Mouse (Mus musculus): ENCODE measurements around the gene Tprg. TPM values are rescaled to one million over a fixed set of nuclear protein-coding genes. Genes with fewer than 3 reads are reported as not detected.
A peak's percentile ranks its signal among the peaks of the same experiment; 100 is the strongest.

Gene Tprg
- polyA plus RNA-seq (2016; fragmentation: Nextera tagmentation; extraction: Ambion mirVana), result 0.14 TPM in 1 of 2 replicates, not detected in the other

DNA sequence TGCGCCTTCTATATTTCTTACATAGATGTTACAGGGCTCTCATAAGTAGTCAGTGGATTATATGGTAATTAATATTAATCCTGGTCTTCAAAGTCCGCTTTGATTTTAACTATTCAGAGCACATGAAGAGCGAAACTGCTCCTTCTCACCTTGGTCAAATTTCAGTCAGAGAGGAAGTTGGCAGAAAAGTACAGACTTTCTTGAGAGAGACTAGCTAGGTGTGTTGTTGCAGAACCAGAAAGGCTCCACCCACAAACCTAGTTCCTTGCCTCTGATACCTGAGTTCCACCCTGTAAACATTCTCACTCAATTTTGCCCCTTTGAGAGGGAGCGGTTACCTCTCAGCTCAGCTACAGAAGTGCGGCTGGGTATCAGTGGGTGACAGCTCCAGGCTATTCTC, at the start of gene Tprg:
TSS of gene Tprg (plus strand) at position 301 of the 400 bp plus-strand sequence.
- H3K36me3 ChIP-seq (replicated peaks), result no peaks in the 10 kb centered on the region
- no peak within 1 kb of the TSS for H3K4me3 ChIP-seq
- H3K4me1 ChIP-seq, result no peaks in the 10 kb centered on the region
- DNase-seq (ENCODE audit: low spot score), result no peak
- 87% methylated on average over 5 of the region's 5 CpGs for WGBS
- no peaks in the 10 kb centered on the region for H3K9me3 ChIP-seq
- H3K27ac ChIP-seq (replicated peaks), result no peak within 1 kb of the TSS
- H3K27me3 ChIP-seq (replicated peaks; ENCODE audit: low read depth, poor library complexity, severe bottlenecking), result no peaks in the 10 kb centered on the region

DNA sequence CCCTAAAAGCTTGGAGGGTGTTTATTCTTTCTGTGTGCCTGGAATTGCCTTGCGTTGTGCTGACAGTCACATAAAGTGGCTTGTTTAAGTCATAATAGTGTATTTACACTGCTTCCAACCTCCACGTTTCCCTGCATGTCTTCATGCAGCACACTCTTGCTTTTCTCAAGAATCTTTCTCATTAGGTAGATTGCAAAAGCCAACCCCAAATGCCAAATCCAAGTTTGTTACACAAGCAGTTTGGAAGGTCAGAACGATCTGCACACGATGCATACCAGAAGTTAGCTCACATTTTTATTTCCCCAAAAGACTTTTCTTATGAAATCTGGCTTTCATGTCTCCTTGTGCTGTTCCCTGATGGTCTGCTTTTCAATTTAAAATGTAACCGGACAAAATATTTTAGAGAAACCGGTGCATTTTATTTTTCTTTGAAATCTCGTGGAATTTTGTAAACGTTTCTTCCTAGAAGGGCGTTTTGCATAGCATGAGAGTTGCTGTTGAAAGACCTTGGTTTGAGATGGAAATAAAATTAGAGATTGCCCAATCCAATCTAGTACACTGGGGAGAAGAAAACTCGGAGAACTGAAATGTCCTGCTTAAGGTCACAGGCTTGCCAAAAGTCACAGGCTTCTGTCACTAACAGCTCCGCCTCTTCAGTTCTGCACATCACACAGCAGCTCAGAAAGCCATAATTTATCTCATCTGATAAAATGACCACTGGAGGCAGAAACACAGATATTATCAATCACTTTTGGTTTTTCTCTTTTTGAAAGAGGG, 48.2 kb upstream of the Tprg start:
- WGBS, result 85% methylated on average over 11 of the region's 11 CpGs
- no peak for DNase-seq (ENCODE audit: low spot score)
- Histone ChIP-seq H3K4me1 (no peaks in the 10 kb centered on the region), H3K27me3 (replicated peaks; ENCODE audit: low read depth, poor library complexity, severe bottlenecking) (no peaks in the 10 kb centered on the region), H3K9me3 (no peaks in the 10 kb centered on the region), H3K36me3 (replicated peaks) (no peaks in the 10 kb centered on the region), H3K4me3 (no peak overlapping the region), H3K27ac (replicated peaks) (no peak overlapping the region)

DNA sequence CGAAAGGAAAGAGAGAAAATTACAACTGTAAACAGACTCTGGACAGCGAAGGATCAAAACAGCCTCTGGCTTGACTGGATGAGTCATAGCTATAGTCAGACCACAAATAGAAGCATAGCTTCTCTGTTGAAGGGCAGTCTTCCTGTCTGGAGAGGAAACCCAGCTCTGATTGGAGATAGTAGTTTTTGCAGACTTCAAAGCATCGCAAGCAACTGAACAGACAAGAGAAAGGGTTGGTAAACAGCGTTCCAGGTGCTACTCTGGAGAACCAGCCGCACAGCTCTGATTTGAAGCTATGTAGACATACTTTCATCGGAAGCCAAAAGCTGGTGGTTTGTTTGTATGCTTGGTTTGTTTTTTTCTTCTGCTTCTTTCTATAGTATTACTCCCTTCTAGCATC, 37.7 kb upstream of the Tprg start:
- DNase-seq (ENCODE audit: low spot score), result no peak
- Histone ChIP-seq H3K27ac (replicated peaks) (no peak overlapping the region), H3K27me3 (replicated peaks; ENCODE audit: low read depth, poor library complexity, severe bottlenecking) (no peaks in the 10 kb centered on the region), H3K4me1 (no peaks in the 10 kb centered on the region), H3K36me3 (replicated peaks) (no peaks in the 10 kb centered on the region), H3K9me3 (no peaks in the 10 kb centered on the region), H3K4me3 (no peak overlapping the region)
- 85% methylated on average over 6 of the region's 6 CpGs for WGBS

DNA sequence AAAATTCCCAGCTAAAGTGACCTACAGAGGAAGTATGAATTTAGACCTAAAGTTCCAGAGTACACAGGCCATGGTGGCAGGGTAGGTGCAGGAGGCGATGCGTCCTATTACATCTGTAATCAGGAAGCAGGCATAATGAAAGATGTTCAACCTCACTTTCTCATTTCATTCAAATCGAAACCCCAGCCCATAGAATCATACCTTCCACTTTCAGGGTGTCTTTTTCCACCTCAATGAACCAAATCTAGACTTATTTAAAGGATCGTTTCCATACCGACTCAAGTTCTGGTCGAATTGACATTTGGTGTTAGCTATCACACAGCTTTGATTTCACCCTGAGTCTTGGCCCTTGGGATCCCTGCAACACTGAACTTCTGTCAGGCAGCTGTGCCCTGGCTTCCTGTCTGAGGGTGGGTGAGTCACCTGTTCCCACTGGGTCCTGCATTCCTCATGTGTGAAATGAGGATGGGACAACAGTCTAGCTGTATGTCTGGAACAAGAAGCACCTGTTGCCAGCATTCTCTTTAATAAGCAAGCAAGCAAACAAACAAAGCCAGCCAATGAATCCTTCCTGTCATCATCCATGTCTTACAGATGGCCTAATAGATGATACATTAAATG, 36.4 kb upstream of the Tprg start:
- 90% methylated on average over 6 of the region's 6 CpGs for WGBS
- Histone ChIP-seq H3K9me3 (no peaks in the 10 kb centered on the region), H3K36me3 (replicated peaks) (no peaks in the 10 kb centered on the region), H3K4me1 (no peaks in the 10 kb centered on the region), H3K27ac (replicated peaks) (no peak overlapping the region), H3K27me3 (replicated peaks; ENCODE audit: low read depth, poor library complexity, severe bottlenecking) (no peaks in the 10 kb centered on the region), H3K4me3 (no peak overlapping the region)
- no peak for DNase-seq (ENCODE audit: low spot score)

DNA sequence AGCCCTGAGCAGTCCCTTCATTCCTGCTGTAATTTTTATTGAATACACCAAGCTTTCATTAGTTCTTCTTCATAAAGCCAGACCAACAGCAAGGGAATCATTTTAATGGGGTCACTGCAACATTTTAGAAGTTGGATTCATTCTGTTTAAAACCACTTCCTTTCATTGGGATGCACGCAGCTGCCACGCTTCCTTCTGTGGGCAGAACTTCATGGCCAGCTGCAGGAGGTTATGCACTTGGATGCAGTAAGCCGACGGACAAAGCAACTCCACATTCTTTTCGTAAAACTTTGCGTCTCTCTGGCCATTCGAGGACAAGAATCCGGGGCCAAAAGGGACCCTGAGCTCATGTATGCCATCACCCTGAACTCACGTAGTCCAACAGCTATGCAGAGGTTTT, 35.5 kb upstream of the Tprg start:
- H3K9me3 ChIP-seq, result no peaks in the 10 kb centered on the region

DNA sequence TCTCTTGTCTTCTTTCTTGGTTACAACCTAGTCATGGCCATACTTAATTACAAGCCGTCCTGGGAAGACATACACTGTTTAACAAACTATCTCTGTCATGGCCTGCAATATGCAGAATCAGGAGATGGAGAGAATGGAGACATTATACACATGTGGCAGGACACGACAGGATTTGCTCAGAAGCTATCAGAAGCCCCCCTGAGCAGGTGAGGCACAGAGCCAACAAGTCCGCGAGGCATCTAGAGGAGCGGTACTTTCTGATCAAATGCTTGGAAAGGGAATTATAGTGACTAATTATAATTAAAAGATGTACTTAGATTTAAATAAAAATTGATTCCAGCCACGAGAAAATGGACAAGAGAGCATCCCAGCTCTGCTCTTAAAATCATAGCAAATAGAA, 32.0 kb upstream of the Tprg start:
- Histone ChIP-seq H3K9me3 (no peaks in the 10 kb centered on the region), H3K27ac (replicated peaks) (no peak overlapping the region), H3K36me3 (replicated peaks) (no peaks in the 10 kb centered on the region), H3K4me1 (no peaks in the 10 kb centered on the region), H3K27me3 (replicated peaks; ENCODE audit: low read depth, poor library complexity, severe bottlenecking) (no peaks in the 10 kb centered on the region), H3K4me3 (no peak overlapping the region)
- WGBS, result 88% methylated on average over 6 of the region's 6 CpGs
- no peak for DNase-seq (ENCODE audit: low spot score)

More for the DNA sequence above, 35.5 kb upstream of the Tprg start:
- no peaks in the 10 kb centered on the region for H3K27me3 ChIP-seq (replicated peaks; ENCODE audit: low read depth, poor library complexity, severe bottlenecking)
- DNase-seq (ENCODE audit: low spot score), result no peak
- no peaks in the 10 kb centered on the region for H3K4me1 ChIP-seq
- no peaks in the 10 kb centered on the region for H3K36me3 ChIP-seq (replicated peaks)
- H3K4me3 ChIP-seq, result no peak overlapping the region
- H3K27ac ChIP-seq (replicated peaks), result no peak overlapping the region
- 93% methylated on average over 9 of the region's 9 CpGs for WGBS

DNA sequence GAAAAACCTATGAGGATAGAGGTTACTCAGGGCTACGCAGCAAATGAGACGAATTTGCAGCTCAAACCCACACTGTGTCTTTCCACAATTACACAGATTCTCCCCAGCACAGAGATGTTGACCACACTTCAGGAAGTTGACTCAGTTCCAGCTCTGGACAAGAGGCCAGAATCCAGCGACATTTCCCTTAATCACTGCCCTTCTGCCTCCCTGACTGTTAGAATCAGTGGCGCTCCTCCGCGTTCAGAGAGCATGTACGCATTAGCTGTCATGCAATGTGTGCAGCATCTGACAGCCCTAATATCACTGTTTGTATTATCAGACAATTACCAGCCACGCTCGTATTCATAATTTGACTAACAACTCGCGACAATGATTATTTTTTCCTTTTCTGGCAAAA, 31.4 kb upstream of the Tprg start:
- Histone ChIP-seq H3K27me3 (replicated peaks; ENCODE audit: low read depth, poor library complexity, severe bottlenecking) (no peaks in the 10 kb centered on the region), H3K27ac (replicated peaks) (no peak overlapping the region), H3K4me1 (no peaks in the 10 kb centered on the region), H3K36me3 (replicated peaks) (no peaks in the 10 kb centered on the region), H3K9me3 (no peaks in the 10 kb centered on the region), H3K4me3 (no peak overlapping the region)
- no peak for DNase-seq (ENCODE audit: low spot score)
- 91% methylated on average over 11 of the region's 11 CpGs for WGBS

DNA sequence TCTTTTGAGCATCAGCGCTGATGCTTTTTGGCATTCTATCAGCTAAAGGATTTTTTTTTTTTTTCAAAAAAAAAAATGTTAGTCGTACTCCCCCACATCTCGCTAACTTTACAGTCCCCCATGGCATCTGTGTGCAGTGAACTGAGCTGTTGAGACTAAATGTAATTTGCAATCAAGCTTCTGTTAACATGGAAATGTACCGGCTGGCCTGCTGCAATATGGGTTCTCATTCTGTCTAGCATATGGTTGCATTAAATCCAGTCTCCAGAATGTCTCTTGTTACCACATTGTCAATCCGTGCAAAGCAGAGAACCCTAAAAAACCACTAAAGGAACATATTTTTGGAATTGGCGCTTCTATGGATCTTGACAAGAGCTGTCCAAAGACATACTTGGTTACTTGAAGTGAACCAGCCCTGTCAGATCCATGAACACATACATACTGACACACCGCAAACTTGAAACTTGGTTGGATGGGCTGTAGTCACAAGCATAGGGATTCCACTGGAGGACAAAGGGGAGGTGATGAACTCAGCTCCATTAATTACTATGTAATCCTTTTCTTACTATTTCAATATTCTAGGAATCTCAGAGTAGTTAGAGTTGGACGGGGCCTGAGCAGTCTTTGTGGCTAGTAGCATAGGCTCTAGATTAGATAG, 30.9 kb upstream of the Tprg start:
- H3K27ac ChIP-seq (replicated peaks), result no peak overlapping the region
- no peaks in the 10 kb centered on the region for H3K36me3 ChIP-seq (replicated peaks)
- WGBS, result 91% methylated on average over 8 of the region's 8 CpGs
- no peaks in the 10 kb centered on the region for H3K4me1 ChIP-seq
- no peaks in the 10 kb centered on the region for H3K9me3 ChIP-seq
- H3K27me3 ChIP-seq (replicated peaks; ENCODE audit: low read depth, poor library complexity, severe bottlenecking), result no peaks in the 10 kb centered on the region
- DNase-seq (ENCODE audit: low spot score), result no peak
- no peak overlapping the region for H3K4me3 ChIP-seq

DNA sequence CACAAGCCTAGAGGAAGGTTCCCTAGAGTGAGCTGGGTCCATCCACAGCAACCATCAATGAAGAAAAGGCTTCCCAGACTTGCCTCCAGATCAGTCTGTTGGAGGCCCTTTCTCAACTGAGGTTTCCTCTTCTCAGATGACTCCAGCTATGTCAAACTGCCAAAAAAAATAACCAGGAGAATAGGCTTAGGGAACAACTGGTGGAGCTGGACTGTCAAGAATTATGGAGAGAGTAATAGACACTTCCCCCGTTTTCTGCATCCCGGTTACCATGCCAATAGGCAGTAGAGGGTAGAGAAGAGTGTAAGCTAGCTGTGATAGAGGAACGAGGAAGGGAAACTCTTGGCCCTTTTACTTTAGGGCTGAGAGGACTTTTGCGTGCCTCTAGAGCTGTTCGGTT, 24.3 kb upstream of the Tprg start:
- no peaks in the 10 kb centered on the region for H3K9me3 ChIP-seq
- H3K4me1 ChIP-seq, result no peaks in the 10 kb centered on the region
- H3K27ac ChIP-seq (replicated peaks), result no peak overlapping the region
- 0 out of 2 replicates have a peak, but pooled peaks cover 3% of the 10 kb centered on the region for H3K27me3 ChIP-seq (replicated peaks; ENCODE audit: low read depth, poor library complexity, severe bottlenecking)
- no peak overlapping the region for H3K4me3 ChIP-seq
- no peak for DNase-seq (ENCODE audit: low spot score)
- H3K36me3 ChIP-seq (replicated peaks), result no peaks in the 10 kb centered on the region
- 89% methylated on average over 5 of the region's 5 CpGs for WGBS

DNA sequence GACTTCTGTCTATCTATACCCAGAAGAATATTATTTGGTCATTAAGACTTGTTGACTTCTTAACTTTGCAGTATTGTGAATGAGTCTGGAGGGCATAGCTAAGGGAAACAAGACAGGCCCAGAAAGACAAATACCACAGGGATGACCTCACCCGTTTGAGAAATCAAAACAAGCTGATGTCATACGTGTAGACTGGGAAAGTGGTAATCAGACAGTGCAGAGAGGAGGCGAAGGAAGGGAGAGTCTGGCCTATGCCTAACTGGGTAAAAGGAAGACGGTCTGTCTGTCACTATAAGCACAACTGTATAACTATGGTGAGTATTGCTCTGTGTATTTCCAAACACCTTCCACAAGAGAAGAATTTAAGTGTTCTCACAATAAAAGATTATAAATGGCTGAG, 23.7 kb upstream of the Tprg start:
- 0 out of 2 replicates have a peak, but pooled peaks cover 3% of the 10 kb centered on the region for H3K27me3 ChIP-seq (replicated peaks; ENCODE audit: low read depth, poor library complexity, severe bottlenecking)
- no peaks in the 10 kb centered on the region for H3K9me3 ChIP-seq
- no peak for DNase-seq (ENCODE audit: low spot score)
- no peak overlapping the region for H3K27ac ChIP-seq (replicated peaks)
- H3K4me1 ChIP-seq, result no peaks in the 10 kb centered on the region
- WGBS, result 77% methylated on average over 4 of the region's 4 CpGs
- H3K4me3 ChIP-seq, result no peak overlapping the region
- no peaks in the 10 kb centered on the region for H3K36me3 ChIP-seq (replicated peaks)

DNA sequence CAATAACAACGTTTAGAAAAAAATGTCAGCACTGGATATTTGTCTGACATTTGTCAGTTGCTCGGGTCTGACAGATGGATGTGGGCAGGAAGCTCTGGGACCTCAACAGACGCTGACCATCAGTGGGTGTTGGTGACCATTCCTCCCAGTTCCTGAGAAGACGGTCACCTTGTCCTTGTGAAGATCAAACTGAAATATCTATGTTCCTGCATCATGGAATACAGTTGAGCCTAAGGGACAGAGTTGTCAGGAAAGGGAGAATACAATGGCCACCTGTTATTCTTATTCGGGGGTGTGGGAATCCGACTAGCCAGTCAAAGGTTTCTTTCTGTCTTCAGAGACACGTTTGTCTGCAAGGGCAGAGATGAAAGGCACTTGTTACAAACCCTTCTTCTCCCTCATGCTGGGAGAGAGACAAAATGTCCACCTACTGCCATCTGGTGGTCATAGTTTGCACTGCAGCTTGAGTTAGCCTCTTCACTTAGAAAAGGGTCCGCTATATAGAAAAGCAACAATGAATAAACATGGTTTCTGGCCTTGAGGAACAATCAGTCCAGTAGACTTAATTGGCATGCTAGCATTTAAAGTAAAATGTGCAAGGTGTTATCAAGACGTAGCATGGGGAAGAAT, 23.0 kb upstream of the Tprg start:
- no peaks in the 10 kb centered on the region for H3K36me3 ChIP-seq (replicated peaks)
- H3K4me1 ChIP-seq, result no peaks in the 10 kb centered on the region
- peak; percentile 79 for DNase-seq (ENCODE audit: low spot score)
- no peaks in the 10 kb centered on the region for H3K9me3 ChIP-seq
- WGBS, result 41% methylated on average over 9 of the region's 9 CpGs
- H3K27ac ChIP-seq (replicated peaks), result no peak overlapping the region
- H3K4me3 ChIP-seq, result no peak overlapping the region
- 0 out of 2 replicates have a peak, but pooled peaks cover 3% of the 10 kb centered on the region for H3K27me3 ChIP-seq (replicated peaks; ENCODE audit: low read depth, poor library complexity, severe bottlenecking)

DNA sequence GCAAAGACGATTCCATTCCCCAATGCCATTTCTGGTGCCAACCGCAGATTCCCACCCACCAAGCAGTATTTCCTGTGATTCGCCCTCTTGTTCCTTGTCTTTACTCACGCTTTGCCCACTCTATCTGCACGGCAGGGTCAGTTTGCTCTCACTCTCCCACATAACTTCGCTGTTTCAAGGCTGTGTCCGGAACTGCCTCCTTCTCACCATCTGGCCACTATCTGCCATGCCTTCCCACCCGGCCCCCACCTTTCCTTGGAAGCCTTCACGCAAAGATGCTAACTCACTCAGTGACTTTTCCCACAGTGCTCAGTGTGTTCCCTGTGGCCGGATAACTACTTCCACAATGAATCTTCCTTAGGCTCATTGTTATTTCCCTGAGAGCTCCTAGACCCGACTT, 21.4 kb upstream of the Tprg start:
- H3K36me3 ChIP-seq (replicated peaks), result no peaks in the 10 kb centered on the region
- 88% methylated on average over 11 of the region's 11 CpGs for WGBS
- DNase-seq (ENCODE audit: low spot score), result no peak
- no peak overlapping the region for H3K27ac ChIP-seq (replicated peaks)
- no peaks in the 10 kb centered on the region for H3K9me3 ChIP-seq
- no peak overlapping the region for H3K4me3 ChIP-seq
- no peaks in the 10 kb centered on the region for H3K4me1 ChIP-seq
- 0 out of 2 replicates have a peak, but pooled peaks cover 3% of the 10 kb centered on the region for H3K27me3 ChIP-seq (replicated peaks; ENCODE audit: low read depth, poor library complexity, severe bottlenecking)
